8 mouse cellular contexts compared by ENCODE assay signal in genomic region chr8:4612932-4613853, GRCm38 (mm10). TPM values are rescaled to one million over a fixed set of nuclear protein-coding genes. Genes with fewer than 3 reads are reported as not detected.
DNase-seq lines count a peak whose midpoint lies in the region; ATAC-seq lines count a peak whose summit lies in the region.

Gene Zfp958 (plus strand): TSS chr8:4613167.

- peak within 1 kb of the TSS; percentile 82 for H3K4me3 ChIP-seq in hindbrain, embryonic 16.5 days (ENCODE audit: low read length)
- H3K4me3 ChIP-seq in macrophage (ENCODE audit: inconsistent target): peak within 1 kb of the TSS; percentile 98

- H3K4me1 ChIP-seq in hindbrain, embryonic 16.5 days (ENCODE audit: control insufficient read depth, insufficient read depth, low read depth, low read length): peaks cover 13% of the 10 kb centered on the region

- H3K4me2 ChIP-seq in hindbrain, embryonic 16.5 days (ENCODE audit: low read length): peak within 1 kb of the TSS; percentile 95

- H3K27me3 ChIP-seq in hindbrain, embryonic 16.5 days (replicated peaks; ENCODE audit: control insufficient read depth, insufficient read depth, low read length): no peaks in the 10 kb centered on the region

- peak within 1 kb of the TSS; percentile 86 for H3K9ac ChIP-seq in hindbrain, embryonic 16.5 days (ENCODE audit: low read depth, low read length)

- H3K27ac ChIP-seq in hindbrain, embryonic 16.5 days (ENCODE audit: low read depth, low read length): peak within 1 kb of the TSS; percentile 93
- H3K27ac ChIP-seq in macrophage: peak within 1 kb of the TSS; percentile 81

- H3K36me3 ChIP-seq in hindbrain, embryonic 16.5 days (ENCODE audit: control insufficient read depth, insufficient read depth, low read length): no peaks in the 10 kb centered on the region
- peaks cover 5% of the 10 kb centered on the region; the same call in 1 of the 2 replicates for H3K36me3 ChIP-seq in macrophage (ENCODE audit: inconsistent target)

- peak; percentile 93 for DNase-seq in WW6 (ENCODE audit: low read depth, low spot score)
- peak; percentile 67 to 91 for DNase-seq in cerebellum, postnatal 4 days (ENCODE audit: low spot score in 2 of 2)
- DNase-seq in gastrocnemius, adult 18-20 months (ENCODE audit: low spot score): peak; percentile 98
- peak; percentile 95 to 97 for DNase-seq in left cerebral cortex, adult 18-20 months (ENCODE audit: low spot score in 2 of 2)
- DNase-seq in right cerebral cortex, adult 18-20 months: peak; percentile 97
- peak; percentile 60 for DNase-seq in urinary bladder, postnatal 10 days (ENCODE audit: low spot score)

- H3K79me2 ChIP-seq in macrophage (ENCODE audit: inconsistent target): peaks cover 50% of the 10 kb centered on the region

- 2% methylated on average over 25 of the region's 25 CpGs for WGBS in hindbrain, embryonic 16.5 days
- 2% methylated on average over 25 of the region's 25 CpGs for WGBS in macrophage (ENCODE audit: missing documents)

- no peaks in the 10 kb centered on the region for H3K9me3 ChIP-seq in hindbrain, embryonic 16.5 days (ENCODE audit: control insufficient read depth, low read length)

- ATAC-seq in hindbrain, embryonic 16.5 days: peak; percentile 100

RNA-seq across cellular contexts. Expression of gene Zfp958, which starts in this region (rescaled TPM):
- total RNA-seq in gastrocnemius, adult 18-20 months (2021): 10 to 100 TPM; 10.1 to 10.6 TPM
- polyA plus RNA-seq in hindbrain, embryonic 16.5 days (2015; fragmentation: Nextera tagmentation; extraction: Ambion mirVana): 16.5 and 17.9 TPM in 2 replicates
- 10 to 100 TPM; 13.3 to 13.7 TPM for total RNA-seq in left cerebral cortex, adult 18-20 months (2021)
- 10 to 100 TPM in 17 of 26 experiments, 1 to 10 TPM in 9; 5.4 to 45.6 (median 14.5) TPM for total RNA-seq in macrophage (2018; cell fraction: chromatin; rRNA removed)
- 1 to 10 TPM; 1.9 to 9.8 (median 7.1) TPM for total RNA-seq in macrophage (2018; cell fraction: cytosol; rRNA removed)
- total RNA-seq in macrophage (2018; cell fraction: nucleus; rRNA removed): 10 to 100 TPM in 11 of 26 experiments, 1 to 10 TPM in 15; 2.7 to 46.9 (median 8.8) TPM
- 8.4 to 17.2 TPM (median 10.6 TPM) in 3 replicates for polyA plus RNA-seq in macrophage (2018)

Comparison
In these comparisons a context has a peak if more than half of its experiments do, and no peak if none do; other contexts are left out.
1. Peak in every context shown above with its lines: DNase-seq, ATAC-seq, H3K4me3 ChIP-seq and H3K27ac ChIP-seq.